Mouse (Mus musculus): ENCODE measurements around the gene Dnttip2. TPM values are rescaled to one million over a fixed set of nuclear protein-coding genes. Genes with fewer than 3 reads are reported as not detected.
"Not testable (repeated sequence)": the region's sequence is repeated elsewhere in the genome, so short reads cannot be mapped to it uniquely, and the experiment has no call there.

The Dnttip2 gene
- 10 to 100 TPM; 31.7 to 33.3 TPM for total RNA-seq (2021)

- DNase-seq: peak; percentile 95
- intact Hi-C loops (cut with DNase I): loop anchor here (5.0 kb wide), 1 partner anchor 387 kb away; no protein-coding TSS in a partner anchor
Observed at GRCm38 (mm10) chr3:122274241-122275024, at the start of gene Dnttip2. Gene Dnttip2 (plus strand): TSS chr3:122274388.

DNA sequence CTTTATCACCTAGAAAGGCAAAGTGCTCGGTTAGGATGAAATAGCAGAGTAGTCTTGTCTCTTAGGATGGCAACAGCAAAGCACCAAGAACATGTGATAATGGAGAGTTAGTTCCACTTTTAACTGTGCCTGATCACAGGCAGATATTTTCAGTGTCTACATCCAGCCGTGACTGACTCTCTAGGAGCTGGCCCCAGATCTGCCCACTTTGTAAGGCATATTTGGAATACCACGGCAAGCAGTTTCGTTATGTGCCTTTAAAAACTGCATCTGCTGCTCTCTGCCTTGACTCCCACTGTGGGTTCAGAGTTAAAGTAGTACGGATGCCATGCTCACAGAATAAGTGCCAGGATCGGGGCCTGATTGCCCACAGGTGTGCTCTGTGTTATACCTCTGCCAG, 47.2 kb upstream of the Dnttip2 start:
- intact Hi-C loops (cut with DNase I); DNase-seq: not testable (repeated sequence)

- intact Hi-C loops (cut with DNase I): no loop called here
- no peak for DNase-seq
Observed at GRCm38 (mm10) chr3:122235772-122236171, 38.4 kb upstream of the Dnttip2 start.

DNA sequence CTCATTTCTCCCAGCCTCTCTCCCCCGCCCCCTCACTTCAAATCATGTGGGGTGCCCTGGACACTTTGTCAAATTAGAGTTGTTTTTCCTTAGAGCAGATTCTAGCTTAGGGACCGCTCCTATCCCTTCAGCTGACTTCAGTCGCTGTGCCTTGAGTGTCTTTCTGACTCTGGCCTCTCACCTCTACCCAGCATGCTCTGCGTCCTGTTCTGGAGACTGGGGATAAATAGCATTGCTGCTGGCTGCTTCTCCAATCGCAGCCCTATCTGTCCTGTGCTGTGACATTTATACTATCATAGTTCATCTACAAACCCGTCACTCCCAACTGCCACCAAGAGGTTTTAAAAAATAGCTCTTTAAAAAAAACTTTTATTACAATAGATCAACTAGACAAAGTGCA, 31.3 kb upstream of the Dnttip2 start:
- no peak for DNase-seq
- intact Hi-C loops (cut with DNase I): no loop called here

- DNase-seq: no peak
- intact Hi-C loops (cut with DNase I): no loop called here
Observed at GRCm38 (mm10) chr3:122243416-122244167, 30.6 kb upstream of the Dnttip2 start.

- intact Hi-C loops (cut with DNase I): no loop called here
- DNase-seq: no peak
Observed at GRCm38 (mm10) chr3:122244759-122245158, 29.4 kb upstream of the Dnttip2 start.

GRCm38 (mm10) chr3:122245215-122245877, 28.8 kb upstream of the Dnttip2 start, which contains the start of gene Gclm:
Gene Gclm (plus strand): TSS chr3:122245557.
- peak; percentile 95 for DNase-seq
- intact Hi-C loops (cut with DNase I): no loop called here

DNA sequence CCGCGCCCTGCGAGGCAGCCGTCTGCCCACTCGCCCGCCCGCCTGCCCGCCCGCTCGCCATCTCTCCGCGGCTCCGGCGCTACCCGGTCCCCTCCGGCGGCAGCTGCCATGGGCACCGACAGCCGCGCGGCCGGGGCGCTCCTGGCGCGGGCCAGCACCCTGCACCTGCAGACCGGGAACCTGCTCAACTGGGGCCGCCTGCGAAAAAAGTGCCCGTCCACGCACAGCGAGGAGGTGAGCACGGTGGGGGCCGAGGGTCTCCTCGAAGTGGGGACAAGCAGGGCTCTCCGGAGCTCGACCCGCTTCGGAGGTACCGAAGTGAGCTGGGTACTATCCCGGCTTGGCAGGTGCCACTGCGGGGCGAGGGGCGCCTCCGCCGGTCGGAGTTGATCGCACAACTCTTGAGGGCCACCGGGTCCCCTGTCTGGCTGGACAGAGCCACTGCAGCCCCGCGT, 28.3 kb upstream of the Dnttip2 start:
- intact Hi-C loops (cut with DNase I): no loop called here
- DNase-seq: peak; percentile 80

DNA sequence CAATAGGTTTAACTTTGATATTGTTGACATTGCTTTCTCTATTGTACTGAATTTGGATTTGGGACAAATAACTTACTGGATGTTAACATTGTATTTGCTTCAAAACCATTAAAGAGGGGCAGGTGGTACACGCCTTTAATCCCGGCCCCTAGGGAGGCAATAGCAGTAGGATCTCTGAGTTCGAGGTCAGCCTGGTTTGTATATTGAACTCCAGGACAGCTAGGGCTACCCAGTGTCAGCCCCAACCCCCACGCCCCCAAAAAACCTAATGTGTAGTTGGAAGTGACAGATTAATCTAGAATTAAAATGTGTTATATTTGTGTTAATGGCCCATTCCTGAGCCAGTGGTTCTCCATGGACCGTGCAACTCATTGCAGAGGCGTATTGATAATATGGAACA, 27.8 kb upstream of the Dnttip2 start:
- DNase-seq: no peak
- intact Hi-C loops (cut with DNase I): no loop called here

- intact Hi-C loops (cut with DNase I): no loop called here
- DNase-seq: no peak
Observed at GRCm38 (mm10) chr3:122246986-122247767, 27.0 kb upstream of the Dnttip2 start.

DNA sequence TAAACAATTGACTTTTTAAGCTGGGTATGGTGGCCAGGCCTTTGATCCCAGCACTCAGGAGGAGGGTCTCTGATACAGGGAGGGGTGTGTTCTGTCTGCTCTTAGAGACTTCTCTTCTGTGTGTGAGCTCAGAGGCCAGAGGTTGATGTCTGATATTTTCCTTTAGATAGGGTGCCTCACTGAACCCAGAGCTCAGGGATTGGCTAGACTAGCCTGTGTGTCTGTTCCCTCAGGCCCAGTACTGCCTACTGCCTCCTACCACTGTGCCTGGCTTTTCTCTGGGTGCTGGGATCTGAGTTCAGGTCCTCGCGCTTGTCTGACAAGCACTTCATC, 26.5 kb upstream of the Dnttip2 start:
- DNase-seq: no peak
- intact Hi-C loops (cut with DNase I): no loop called here

DNA sequence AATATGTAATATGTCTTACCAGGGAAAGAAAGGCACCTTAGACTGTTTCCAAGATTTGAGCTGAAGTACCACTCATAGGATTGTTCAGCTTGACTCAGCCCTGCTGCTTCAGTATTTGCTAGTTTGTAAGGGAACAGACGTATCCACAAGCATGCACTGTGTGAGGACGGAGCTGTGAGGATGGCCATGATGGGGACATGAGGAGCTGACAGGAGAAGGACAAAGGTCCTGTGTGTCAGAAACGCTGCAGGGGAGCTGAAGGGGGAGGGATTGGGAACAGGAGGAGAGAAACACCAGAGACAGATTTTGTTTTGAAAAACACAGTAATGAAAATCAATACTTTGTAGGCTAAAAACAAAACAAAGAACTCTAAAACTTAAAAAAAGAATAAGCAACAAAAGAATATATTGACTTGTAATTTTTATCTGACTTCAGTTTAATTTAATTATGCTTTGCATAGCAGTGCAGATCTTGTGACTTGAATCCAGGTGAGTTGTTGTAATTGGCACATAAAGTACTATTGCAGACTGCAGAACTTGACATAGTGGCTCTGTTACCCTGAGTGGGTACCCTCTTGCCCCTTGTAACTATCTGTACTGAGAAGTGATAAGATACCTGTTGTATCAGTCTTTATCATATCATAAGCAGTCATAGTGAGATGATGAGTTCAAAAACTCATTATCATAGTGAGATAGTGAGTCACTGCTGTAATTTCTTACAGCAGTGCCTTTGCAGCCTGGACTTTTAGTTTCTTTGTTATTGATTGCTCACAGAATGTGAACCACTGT, 21.5 kb upstream of the Dnttip2 start:
- no peak for DNase-seq

GRCm38 (mm10) chr3:122254050-122254449, 20.1 kb upstream of the Dnttip2 start:
- intact Hi-C loops (cut with DNase I): not testable (repeated sequence)

More for the DNA sequence above, 21.5 kb upstream of the Dnttip2 start:
- intact Hi-C loops (cut with DNase I): no loop called here

DNA sequence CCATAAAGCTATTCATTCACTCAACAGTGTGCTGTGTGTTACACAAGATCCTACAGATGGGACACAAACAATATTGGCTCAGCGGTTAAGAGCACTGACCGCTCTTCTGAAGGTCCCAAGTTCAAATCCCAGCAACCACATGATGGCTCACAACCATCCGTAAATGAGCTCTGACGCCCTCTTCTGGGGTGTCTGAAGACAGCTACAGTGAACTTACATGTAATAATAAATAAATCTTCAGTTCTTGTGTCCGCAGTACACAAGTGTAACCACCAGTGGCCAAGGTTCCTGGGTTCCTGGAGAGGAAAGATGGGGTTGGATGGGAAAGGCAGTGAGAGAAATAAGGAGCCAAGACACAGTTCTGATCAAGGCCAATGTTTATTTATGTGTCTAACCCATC, 4.2 kb upstream of the Dnttip2 start:
- intact Hi-C loops (cut with DNase I): loop anchor here (5.0 kb wide), 1 partner anchor 383 kb away; no protein-coding TSS in a partner anchor
- DNase-seq: no peak

More at GRCm38 (mm10) chr3:122254050-122254449, 20.1 kb upstream of the Dnttip2 start:
- DNase-seq: not testable (repeated sequence)

DNA sequence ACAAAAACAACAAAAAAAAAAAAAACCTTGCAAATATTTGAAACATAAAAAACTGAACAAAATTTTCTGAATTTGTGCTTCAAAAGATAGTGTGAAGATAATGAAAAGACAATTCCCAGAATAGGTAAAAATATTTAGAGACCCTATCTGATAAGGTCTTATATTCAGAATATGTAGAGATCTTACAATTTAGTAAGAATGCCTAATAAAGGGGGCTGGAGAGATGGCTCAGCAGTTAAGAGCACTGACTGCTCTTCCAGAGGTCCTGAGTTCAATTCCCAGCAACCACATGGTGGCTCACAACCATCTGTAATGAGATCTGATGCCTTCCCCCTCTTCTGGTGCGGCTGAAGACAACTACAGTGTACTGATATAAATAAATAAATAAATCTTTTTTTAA, 1.6 kb upstream of the Dnttip2 start:
- not testable (repeated sequence) for DNase-seq
- intact Hi-C loops (cut with DNase I): loop anchor here (5.0 kb wide), 1 partner anchor 385 kb away; no protein-coding TSS in a partner anchor

DNA sequence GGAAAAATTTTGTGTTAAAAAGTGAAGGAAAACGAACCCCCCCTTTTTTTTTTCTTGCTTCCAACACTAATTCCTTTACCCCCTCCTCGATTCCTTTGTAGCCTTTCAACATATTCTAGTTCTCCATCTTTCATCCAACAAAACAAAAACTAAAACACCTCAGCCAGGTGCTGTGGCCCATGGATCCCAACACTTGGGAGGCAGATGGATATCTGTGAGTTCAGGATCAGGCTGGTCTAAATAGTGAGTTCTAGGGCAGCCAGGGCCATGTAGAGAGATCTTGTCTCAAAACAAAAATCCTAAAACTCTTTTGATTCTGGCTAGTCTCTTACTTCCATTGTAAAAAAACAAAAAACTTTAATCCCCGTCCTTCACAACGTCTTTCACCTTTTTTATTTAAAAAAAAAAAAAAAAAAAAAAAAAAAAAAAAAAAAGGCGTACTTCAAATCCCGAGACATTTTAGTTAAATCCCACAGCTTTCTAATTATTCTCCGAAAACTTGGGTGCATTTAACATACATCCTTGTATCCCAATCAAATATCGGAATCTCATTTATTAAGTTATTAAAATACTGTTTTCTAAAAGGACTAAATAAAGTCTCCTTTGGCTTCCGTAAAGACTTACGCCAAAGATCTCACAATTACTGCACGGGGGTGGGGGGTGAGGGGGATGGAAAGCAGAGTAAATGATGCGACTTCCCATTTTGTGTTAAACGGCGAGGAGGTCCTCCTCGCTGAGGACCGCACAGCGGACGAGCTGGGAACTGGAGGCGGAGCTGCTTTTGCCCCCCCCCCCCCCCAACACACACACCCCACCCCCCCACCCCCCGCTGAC, 564 bp upstream of the Dnttip2 start:
- intact Hi-C loops (cut with DNase I): loop anchor here (5.0 kb wide), 1 partner anchor 386 kb away; no protein-coding TSS in a partner anchor

DNA sequence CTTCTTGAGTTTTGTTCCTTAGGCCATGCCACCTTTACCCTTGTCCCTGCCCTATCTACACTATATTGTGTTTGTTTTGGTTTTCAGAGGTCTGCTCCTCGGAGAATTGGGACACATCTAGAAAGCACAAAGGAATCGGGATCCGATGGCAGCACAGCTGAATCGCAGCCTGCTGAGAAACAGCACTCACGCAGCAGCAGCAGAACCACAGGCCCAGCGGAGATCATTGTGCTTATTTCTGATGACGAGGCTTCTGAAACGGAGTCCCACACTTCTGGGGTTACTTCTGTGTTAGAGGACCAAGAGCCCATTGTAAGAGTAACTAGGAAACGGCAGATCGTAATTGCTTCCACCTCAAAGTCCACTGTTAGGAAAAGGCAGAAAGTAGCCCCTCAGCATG, 923 bp downstream of the Dnttip2 start:
- intact Hi-C loops (cut with DNase I): no loop called here
- no peak for DNase-seq

More for the DNA sequence above, 564 bp upstream of the Dnttip2 start:
- no peak for DNase-seq

DNA sequence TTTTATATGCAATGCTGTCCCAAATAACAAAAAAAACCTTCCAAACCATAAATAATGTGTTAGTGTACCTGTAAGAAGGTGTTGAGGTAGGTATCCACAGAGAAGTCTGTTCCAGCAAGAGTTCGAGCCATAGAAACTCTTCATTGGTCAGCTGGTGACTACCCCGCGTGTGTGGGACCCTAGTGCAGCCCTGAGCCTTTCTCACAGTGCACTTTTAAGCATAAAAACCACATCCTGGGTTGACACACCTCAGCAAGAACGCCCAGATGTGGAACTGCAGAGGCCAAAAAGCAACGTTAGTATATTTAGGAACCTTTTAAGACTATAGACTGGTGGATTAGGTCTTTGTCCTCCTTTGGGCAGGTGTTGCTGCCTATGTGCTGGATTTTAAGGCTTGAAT, 13.0 kb downstream of the Dnttip2 start:
- intact Hi-C loops (cut with DNase I): no loop called here
- no peak for DNase-seq

All from left cerebral cortex, postnatal 4 days (tissue).